Mouse (Mus musculus) c-Kit-positive CD71-positive TER-119-negative erythroid progenitor cells, embryonic 14.5 days (primary cell): ENCODE results near the gene Ggta1.

Experiments
- DNase-seq: peaks from one replicate; pipeline ENCODE4 v3.0.0-alpha.2; 2013; ENCODE audit warnings: low read depth

Gene Ggta1

DNA sequence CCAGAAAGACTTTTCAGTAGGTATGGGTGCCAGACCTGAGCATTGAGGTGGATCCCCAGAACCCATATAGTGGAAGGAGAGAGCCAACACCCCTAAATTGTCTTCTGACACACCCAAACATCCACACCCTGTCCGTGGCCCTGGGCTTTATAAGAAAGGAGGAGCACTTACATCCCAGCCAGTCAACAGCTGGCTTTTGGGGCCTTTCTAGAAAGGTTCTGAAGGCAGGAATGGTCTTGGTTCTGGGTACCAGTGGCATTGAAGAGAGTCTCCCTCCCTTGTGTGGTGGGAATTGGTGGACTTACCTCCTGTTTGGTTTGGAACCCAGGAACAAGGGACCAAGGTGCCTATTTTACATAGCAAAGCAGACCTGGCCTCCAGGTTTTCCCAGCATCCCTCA is 56.4 kb downstream of the Ggta1 start:
- DNase-seq = no peak

DNA sequence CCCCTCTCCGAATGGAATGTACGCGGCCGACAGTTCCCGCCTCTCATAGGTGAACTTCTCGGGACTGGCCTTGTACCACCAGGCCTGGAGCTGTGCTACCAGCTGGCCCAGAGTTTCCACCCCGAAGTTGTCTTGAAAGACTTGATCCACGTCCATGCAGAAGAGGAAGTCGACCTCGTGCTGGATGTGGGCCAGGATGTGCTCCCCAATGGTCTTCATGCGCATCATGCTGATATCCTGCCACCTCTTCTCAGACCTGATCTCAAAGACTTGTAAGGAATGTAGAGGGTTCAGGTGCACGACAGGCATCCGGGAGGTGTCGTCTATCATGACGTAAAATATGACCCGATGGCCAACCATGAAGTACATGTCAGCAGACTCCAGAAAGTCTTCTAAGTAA is 60.6 kb downstream of the Ggta1 start:
- no peak for DNase-seq

GRCm38 (mm10) chr2:35400739-35401138 is 62.3 kb downstream of the Ggta1 start:
- no peak for DNase-seq

DNA sequence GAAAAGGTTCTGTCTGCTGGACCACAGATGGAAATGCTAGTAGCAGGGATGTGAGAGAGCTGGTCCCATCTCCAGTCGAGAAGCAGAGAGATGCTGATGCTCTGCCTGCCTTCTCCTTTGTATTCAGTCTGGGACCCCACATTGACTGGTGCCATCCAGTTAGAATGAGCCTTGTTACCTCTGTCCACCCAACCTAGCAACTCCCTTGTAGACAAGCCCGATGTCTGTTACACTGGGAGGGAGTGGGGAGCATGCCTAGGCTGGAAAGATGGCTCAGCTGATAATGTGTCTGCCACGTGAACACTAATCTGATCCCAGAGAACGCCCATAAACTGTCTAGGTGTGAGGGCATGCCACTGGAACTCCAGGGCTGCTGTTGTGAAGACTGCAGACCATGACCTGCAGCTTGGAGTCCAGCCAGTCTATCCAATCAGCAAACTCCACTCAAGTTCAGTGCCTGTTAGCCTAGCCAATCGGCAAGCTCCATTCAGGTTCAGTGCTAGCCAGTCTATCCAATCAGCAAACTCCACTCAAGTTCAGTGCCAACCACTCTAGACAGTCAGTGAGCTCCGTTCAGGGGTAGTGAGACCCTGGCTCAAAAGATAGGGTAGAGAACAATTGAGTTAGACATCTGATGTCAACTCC is 64.7 kb downstream of the Ggta1 start:
- no peak for DNase-seq

- DNase-seq = peak; percentile 55
Measured at GRCm38 (mm10) chr2:35397590-35398173, 65.3 kb downstream of the Ggta1 start.

DNA sequence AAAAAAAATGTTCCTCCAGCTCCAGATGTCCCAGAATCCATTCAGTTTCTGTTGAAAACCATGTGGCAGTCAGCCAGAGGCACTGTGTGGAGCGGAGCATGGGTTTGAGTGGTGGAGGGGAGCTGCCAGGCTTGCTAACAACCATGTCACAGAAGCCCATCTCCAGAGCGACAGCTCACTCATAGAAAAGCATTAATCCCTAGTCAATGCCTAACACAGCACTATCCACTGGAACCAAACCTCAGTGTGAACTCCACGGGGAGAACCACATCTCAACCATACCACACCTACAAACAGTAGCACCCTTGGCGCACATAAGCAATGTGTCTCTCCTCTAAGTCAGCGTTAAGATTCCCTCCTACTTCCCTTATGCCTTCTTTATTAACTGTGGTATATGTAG is 65.9 kb downstream of the Ggta1 start, which contains the start of gene 4930402F06Rik:
4930402F06Rik (minus strand) TSS at position 80 of the 400 bp plus-strand sequence.
- no peak for DNase-seq

DNA sequence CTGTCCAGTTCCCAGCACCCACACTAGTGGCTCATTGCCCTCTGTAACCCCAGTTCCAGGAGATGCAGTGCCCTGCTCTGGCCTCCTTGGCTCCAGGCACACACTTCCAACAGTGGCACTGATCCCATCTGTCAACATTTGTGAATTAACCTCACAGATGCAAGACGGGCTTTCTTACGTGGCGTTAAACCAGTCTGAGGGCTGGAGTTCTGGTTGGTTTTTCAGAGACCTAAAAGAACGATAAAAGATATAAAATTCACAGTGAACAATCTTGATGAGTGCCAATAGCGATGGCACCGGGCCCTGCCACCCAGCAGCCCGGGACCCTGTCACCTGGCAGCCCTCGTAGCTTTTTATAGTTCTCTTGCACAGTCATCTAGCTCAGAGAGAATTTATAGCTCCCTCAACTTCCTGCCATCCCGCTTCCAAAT is 77.6 kb downstream of the Ggta1 start:
- DNase-seq = no peak

DNA sequence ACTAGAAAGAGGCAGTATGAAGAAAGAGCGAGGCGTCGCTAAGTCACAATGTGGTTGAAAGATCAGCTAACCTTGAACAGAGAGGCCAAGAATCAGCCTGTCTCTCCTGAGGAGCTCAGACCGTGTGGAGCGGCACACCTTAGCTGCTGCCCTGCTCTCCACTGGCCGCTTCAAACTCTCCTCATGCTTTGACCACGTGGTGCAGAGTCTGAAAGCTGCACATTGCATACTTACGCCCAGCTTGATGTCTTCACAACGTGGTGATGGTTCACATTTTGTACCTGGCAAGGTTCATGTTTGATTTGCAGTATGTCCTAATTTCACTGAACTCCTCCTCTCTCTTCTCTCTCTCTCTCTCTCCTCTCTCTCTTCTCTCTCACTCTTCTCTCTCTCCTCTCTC is 83.7 kb downstream of the Ggta1 start:
- DNase-seq = no peak

DNA sequence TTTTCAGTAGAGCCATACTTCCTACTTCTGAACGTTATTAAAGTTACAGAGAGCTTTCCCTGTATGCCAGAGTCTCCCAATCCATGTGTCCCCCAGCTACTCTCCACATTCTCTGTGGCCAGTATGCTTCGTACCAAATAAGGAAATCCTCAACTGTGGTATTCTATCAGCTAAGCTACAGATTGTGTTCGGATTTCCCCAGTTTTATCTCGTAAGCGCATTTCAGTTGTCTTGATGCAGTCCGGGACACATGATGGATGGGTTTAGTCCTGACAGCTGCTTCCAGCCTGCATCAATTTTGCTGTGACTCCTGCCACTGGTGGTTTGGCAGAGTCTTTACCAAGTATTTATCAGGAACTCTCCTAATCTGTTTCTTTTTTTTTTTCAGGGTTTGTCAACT is 85.4 kb downstream of the Ggta1 start:
- DNase-seq = no peak

DNA sequence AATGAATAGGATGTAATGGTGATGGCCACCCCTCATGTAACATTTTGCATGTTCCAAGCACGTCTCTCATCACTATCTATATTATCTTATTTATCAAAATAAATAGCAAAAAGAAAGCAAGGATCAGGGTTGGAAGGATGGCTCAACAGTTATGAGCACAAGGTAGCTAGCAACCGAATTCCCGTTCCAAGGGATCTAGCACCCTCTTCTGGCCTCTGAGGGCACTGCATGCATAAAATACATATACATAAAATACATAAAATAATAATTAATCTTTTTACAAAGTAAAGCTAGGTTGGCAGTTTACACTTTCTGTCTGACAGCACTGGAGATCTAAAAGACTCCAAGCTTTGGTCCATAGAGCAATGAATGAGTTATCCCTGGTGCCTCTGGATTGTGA is 90.0 kb downstream of the Ggta1 start:
- peak; percentile 61 for DNase-seq

DNA sequence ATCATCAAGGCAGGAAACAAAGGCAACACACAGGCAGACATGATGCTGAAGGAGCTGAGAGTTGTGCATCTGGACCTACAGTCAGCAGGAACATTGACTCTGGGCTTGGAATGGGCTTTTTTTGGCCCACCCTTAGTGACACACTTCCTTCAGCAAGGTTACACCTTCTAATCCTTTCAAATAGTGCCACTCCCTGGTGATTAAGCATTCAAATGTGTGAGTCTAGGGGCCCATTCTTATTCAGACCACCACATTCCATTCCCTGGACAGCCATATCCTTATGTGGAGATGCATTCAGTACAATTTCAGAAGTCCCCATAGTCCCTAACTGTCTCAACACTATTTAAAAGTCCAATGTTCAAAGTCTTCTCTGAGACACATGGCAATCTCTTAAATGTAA is 92.3 kb downstream of the Ggta1 start:
- no peak for DNase-seq

- no peak for DNase-seq
Measured at GRCm38 (mm10) chr2:35367629-35368028, 95.4 kb downstream of the Ggta1 start, which contains the start of gene 4930568D16Rik. TSS of gene 4930568D16Rik (minus strand) at chr2:35367729.
